In genomic region chr14:101891903-101892448, GRCm38 (mm10) we compare ENCODE assay signal across 19 mouse cellular contexts.
DNase-seq lines count a peak whose midpoint lies in the region; ATAC-seq and TF ChIP-seq lines count a peak whose summit lies in the region.
"Had no signal": no experiment of that assay in that cellular context is flagged by ENCODE, and none has a peak within 500 bp of the region (broad histone marks: within the 10 kb centered on the region; RNA-seq: fewer than 3 reads in every experiment).

No protein-coding gene starts in this region.

- 0 out of 2 replicates have a peak, but pooled peaks have one; percentile 6 for ATAC-seq in heart, embryonic 16.5 days (replicated peaks; ENCODE audit: extremely low read depth, insufficient read depth, low FRiP score)
- no peak for ATAC-seq in heart, embryonic 12.5 days (ENCODE audit: insufficient number of reproducible peaks, low FRiP score)
- peak; percentile 40 for ATAC-seq in lung, postnatal 0 days
- ATAC-seq in limb, embryonic 13.5 days (ENCODE audit: low FRiP score, low read depth) = peak; percentile 34; the same call in 1 of the 2 replicates
- ATAC-seq: forebrain, postnatal 0 days; midbrain, embryonic 15.5 days had no signal

- H3K4me2 ChIP-seq in heart, embryonic 16.5 days (ENCODE audit: low read depth, low read length) = no peak overlapping the region; the same call in 1 of the 2 replicates
- no peak overlapping the region for H3K4me2 ChIP-seq in heart, embryonic 12.5 days
- H3K4me2 ChIP-seq in lung, postnatal 0 days (replicated peaks; ENCODE audit: low read depth, low read length) = no peak overlapping the region
- no peak overlapping the region for H3K4me2 ChIP-seq in limb, embryonic 13.5 days (replicated peaks)
- H3K4me2 ChIP-seq: embryonic facial prominence, embryonic 15.5 days; hindbrain, embryonic 13.5 days; midbrain, embryonic 15.5 days had no signal

- H3K4me1 ChIP-seq in heart, embryonic 16.5 days (ENCODE audit: control insufficient read depth, insufficient read depth, low read length) = peaks cover 20% of the 10 kb centered on the region
- peaks cover 36% of the 10 kb centered on the region for H3K4me1 ChIP-seq in heart, embryonic 12.5 days (replicated peaks)
- no peaks in the 10 kb centered on the region for H3K4me1 ChIP-seq in lung, postnatal 0 days (ENCODE audit: insufficient read depth, low read depth, low read length)
- peaks cover 11% of the 10 kb centered on the region for H3K4me1 ChIP-seq in limb, embryonic 13.5 days
- H3K4me1 ChIP-seq: hindbrain, embryonic 13.5 days; midbrain, embryonic 15.5 days had no signal

- TF ChIP-seq CTCF in lung, postnatal 0 days (IDR thresholded peaks at IDR 0.05) = no peak

- WGBS in heart, embryonic 16.5 days = 47% methylated on average over 10 of the region's 10 CpGs
- WGBS in heart, embryonic 12.5 days = 47% methylated on average over 10 of the region's 10 CpGs
- 56% methylated on average over 10 of the region's 10 CpGs for WGBS in lung, postnatal 0 days
- WGBS in limb, embryonic 13.5 days = 80% methylated on average over 10 of the region's 10 CpGs

- H3K4me3 ChIP-seq in heart, embryonic 16.5 days (ENCODE audit: low read length) = no peak overlapping the region
- no peak overlapping the region for H3K4me3 ChIP-seq in heart, embryonic 12.5 days
- no peak overlapping the region for H3K4me3 ChIP-seq in lung, postnatal 0 days (ENCODE audit: low read depth, low read length)
- no peak overlapping the region for H3K4me3 ChIP-seq in limb, embryonic 13.5 days
- H3K4me3 ChIP-seq: embryonic facial prominence, embryonic 15.5 days; gastrocnemius, adult 2 months; hindbrain, embryonic 13.5 days; midbrain, embryonic 15.5 days; myocyte had no signal

- H3K27ac ChIP-seq in heart, embryonic 16.5 days (ENCODE audit: low read length) = peak overlapping the region; percentile 7; the same call in 1 of the 2 replicates
- H3K27ac ChIP-seq in heart, embryonic 12.5 days (ENCODE audit: poor library complexity, severe bottlenecking) = no peak overlapping the region
- no peak overlapping the region for H3K27ac ChIP-seq in lung, postnatal 0 days (ENCODE audit: low read length)
- no peak overlapping the region for H3K27ac ChIP-seq in limb, embryonic 13.5 days
- H3K27ac ChIP-seq: gastrocnemius, adult 2 months; hindbrain, embryonic 13.5 days; midbrain, embryonic 15.5 days had no signal

- peak overlapping the region; percentile 29 for H3K9ac ChIP-seq in heart, embryonic 16.5 days (ENCODE audit: low read length)
- H3K9ac ChIP-seq in heart, embryonic 12.5 days = no peak overlapping the region
- H3K9ac ChIP-seq in lung, postnatal 0 days (replicated peaks; ENCODE audit: low read depth) = no peak overlapping the region
- H3K9ac ChIP-seq in limb, embryonic 13.5 days = no peak overlapping the region
- H3K9ac ChIP-seq: embryonic facial prominence, embryonic 15.5 days; forebrain, postnatal 0 days; hindbrain, embryonic 13.5 days; midbrain, embryonic 15.5 days had no signal

- DNase-seq in lung, postnatal 0 days (ENCODE audit: low spot score) = no peak
- DNase-seq in lung, postnatal 36 days = no peak
- DNase-seq in left cerebral cortex, adult 8-10 months (ENCODE audit: low spot score in 2 of 2) = no peak
- DNase-seq in right cerebral cortex, postnatal 36 days (ENCODE audit: low spot score in 2 of 2) = no peak
- DNase-seq: adrenal gland, adult 8-10 months; cerebellum, postnatal 10 days; forebrain, postnatal 0 days; gastrocnemius, adult 2 months; kidney, adult 11 months; kidney, postnatal 25 days; liver; lung, postnatal 14 days had no signal

- peaks cover 9% of the 10 kb centered on the region for H3K36me3 ChIP-seq in heart, embryonic 16.5 days (ENCODE audit: control insufficient read depth, insufficient read depth)
- peaks cover 41% of the 10 kb centered on the region for H3K36me3 ChIP-seq in heart, embryonic 12.5 days
- H3K36me3 ChIP-seq in lung, postnatal 0 days (ENCODE audit: insufficient read depth, low read length) = no peaks in the 10 kb centered on the region
- no peaks in the 10 kb centered on the region; the same call in 1 of the 2 replicates for H3K36me3 ChIP-seq in limb, embryonic 13.5 days
- H3K36me3 ChIP-seq: hindbrain, embryonic 13.5 days; midbrain, embryonic 15.5 days had no signal

- H3K9me3 ChIP-seq in heart, embryonic 16.5 days (replicated peaks; ENCODE audit: control insufficient read depth, low read length) = no peaks in the 10 kb centered on the region
- H3K9me3 ChIP-seq in heart, embryonic 12.5 days (replicated peaks) = no peaks in the 10 kb centered on the region
- H3K9me3 ChIP-seq in lung, postnatal 0 days (ENCODE audit: low read length) = no peaks in the 10 kb centered on the region
- H3K9me3 ChIP-seq in limb, embryonic 13.5 days = no peaks in the 10 kb centered on the region
- H3K9me3 ChIP-seq: embryonic facial prominence, embryonic 15.5 days; hindbrain, embryonic 13.5 days; midbrain, embryonic 15.5 days had no signal

- no peak for TF ChIP-seq EP300 in lung, postnatal 0 days (IDR thresholded peaks at IDR 0.05)

- no peaks in the 10 kb centered on the region for H3K27me3 ChIP-seq in heart, embryonic 16.5 days (ENCODE audit: control insufficient read depth, insufficient read depth, low read length)
- H3K27me3 ChIP-seq in heart, embryonic 12.5 days (replicated peaks) = no peaks in the 10 kb centered on the region
- no peaks in the 10 kb centered on the region for H3K27me3 ChIP-seq in lung, postnatal 0 days (replicated peaks; ENCODE audit: insufficient read depth, low read length)
- H3K27me3 ChIP-seq in limb, embryonic 13.5 days = no peaks in the 10 kb centered on the region
- H3K27me3 ChIP-seq: embryonic facial prominence, embryonic 15.5 days; hindbrain, embryonic 13.5 days; midbrain, embryonic 15.5 days had no signal
